Mouse (Mus musculus) stomach, embryonic 16.5 days (tissue): ENCODE measurements around the gene Olfr69. TPM values are rescaled to one million over a fixed set of nuclear protein-coding genes. Genes with fewer than 3 reads are reported as not detected.
"Not testable (repeated sequence)": the region's sequence is repeated elsewhere in the genome, so short reads cannot be mapped to it uniquely, and the experiment has no call there.

ENCODE experiments used
- ATAC-seq: fragments of 200-750 bp; cut with Nextera tagmentation; 2 replicates; pipeline ENCODE4 v1.8.0; 2017; ENCODE audit warnings: moderate number of reproducible peaks, moderate TSS enrichment; ENCODE audit not compliant: insufficient read depth, low FRiP score
- H3K27ac ChIP-seq: fragments of 300-500 bp; sonication (generic); 2 replicates; pipeline ENCODE4 v1.5.1; 2014; ENCODE audit warnings: low read length
- H3K27me3 ChIP-seq: fragments of 300-500 bp; sonication (generic); 2 replicates; pipeline ENCODE4 v1.6.1; 2014; ENCODE audit warnings: low read length, control low read depth, mixed read lengths; ENCODE audit not compliant: control insufficient read depth, insufficient read depth
- H3K36me3 ChIP-seq: fragments of 300-500 bp; sonication (generic); 2 replicates; pipeline ENCODE4 v1.6.1; 2014; ENCODE audit warnings: low read length; ENCODE audit not compliant: control insufficient read depth, insufficient read depth
- H3K4me1 ChIP-seq: fragments of 300-500 bp; sonication (generic); 2 replicates; pipeline ENCODE4 v1.6.1; 2014; ENCODE audit warnings: low read length, control low read depth, mixed read lengths; ENCODE audit not compliant: control insufficient read depth, insufficient read depth
- H3K4me2 ChIP-seq: fragments of 300-500 bp; sonication (generic); 2 replicates; pipeline ENCODE4 v1.6.1; 2014; ENCODE audit warnings: low read depth, low read length, mixed read lengths
- H3K4me3 ChIP-seq: fragments of 300-500 bp; sonication (generic); replicated peaks from 2 replicates; pipeline ENCODE4 v1.5.1; 2014; ENCODE audit warnings: mild to moderate bottlenecking, low read length
- H3K9ac ChIP-seq: fragments of 300-500 bp; sonication (generic); 2 replicates; pipeline ENCODE4 v1.6.1; 2014; ENCODE audit warnings: low read length
- H3K9me3 ChIP-seq: fragments of 300-500 bp; sonication (generic); replicated peaks from 2 replicates; pipeline ENCODE4 v1.6.1; 2016; ENCODE audit warnings: low read length, control low read depth; ENCODE audit not compliant: control insufficient read depth
- WGBS: fragments of 180-500 bp; shearing (Covaris S2); extraction: QIAGEN DNeasy Blood & Tissue Kit; methylation state at CpG from one replicate; pipeline ENCODE4 v1.1.7; 2014; 5-methylcytosine and 5-hydroxymethylcytosine counted together
- polyA plus RNA-seq: library from polyadenylated mRNA; unstranded; fragments of >200 nt; fragmentation: Nextera tagmentation; extraction: Ambion mirVana; gene quantifications from 2 replicates; pipeline ENCODE4 v1.2.1, GENCODE M21; 2015

Gene Olfr69
- polyA plus RNA-seq, 1 experiment from 2014 or later, result not detected

DNA sequence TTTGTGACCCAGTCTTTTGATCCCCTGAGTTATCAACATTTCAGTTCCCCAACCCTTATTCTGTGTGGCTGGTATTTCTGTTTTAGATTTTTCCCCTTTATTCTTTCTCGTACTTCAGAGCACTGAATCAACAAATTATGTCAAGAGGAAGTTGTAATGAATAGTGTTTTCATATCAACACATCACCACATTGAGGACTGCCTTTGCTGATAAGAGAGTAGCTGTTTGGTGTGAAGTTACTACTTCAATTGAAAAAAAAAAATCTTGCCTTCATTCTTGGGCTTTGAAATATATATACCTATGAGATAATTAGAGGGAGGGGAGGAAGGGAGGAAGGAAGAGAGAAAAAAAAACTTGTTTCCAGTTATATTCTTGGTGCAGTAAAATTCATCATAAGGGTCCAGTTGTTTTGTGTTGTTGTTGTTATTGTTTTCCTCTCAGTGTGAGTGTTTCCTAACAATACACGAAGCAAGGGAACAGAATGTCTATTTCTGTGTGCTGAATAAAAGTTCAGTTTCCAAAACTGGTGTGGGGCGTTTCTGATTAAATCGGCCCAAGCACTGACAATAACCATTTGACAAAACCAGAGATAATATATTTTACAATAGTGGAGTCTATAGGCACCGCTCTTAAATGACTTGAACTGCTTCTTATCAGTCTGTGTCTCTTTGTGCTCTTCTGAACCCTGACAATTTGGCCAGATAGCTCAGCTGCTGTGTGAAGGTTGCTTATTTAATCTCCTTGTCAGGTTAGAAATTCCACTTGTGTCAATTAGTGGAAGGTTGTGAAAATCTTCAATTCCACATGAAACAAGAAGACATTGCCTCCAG is 37.8 kb upstream of the Olfr69 start:
- no peak overlapping the region for H3K27ac ChIP-seq
- no peak overlapping the region for H3K4me3 ChIP-seq
- 45% methylated on average over 5 of the region's 5 CpGs for WGBS
- no peaks in the 10 kb centered on the region for H3K27me3 ChIP-seq
- no peaks in the 10 kb centered on the region for H3K36me3 ChIP-seq
- ATAC-seq, result no peak
- no peak overlapping the region for H3K4me2 ChIP-seq
- no peaks in the 10 kb centered on the region for H3K4me1 ChIP-seq
- no peaks in the 10 kb centered on the region for H3K9me3 ChIP-seq
- H3K9ac ChIP-seq, result no peak overlapping the region

DNA sequence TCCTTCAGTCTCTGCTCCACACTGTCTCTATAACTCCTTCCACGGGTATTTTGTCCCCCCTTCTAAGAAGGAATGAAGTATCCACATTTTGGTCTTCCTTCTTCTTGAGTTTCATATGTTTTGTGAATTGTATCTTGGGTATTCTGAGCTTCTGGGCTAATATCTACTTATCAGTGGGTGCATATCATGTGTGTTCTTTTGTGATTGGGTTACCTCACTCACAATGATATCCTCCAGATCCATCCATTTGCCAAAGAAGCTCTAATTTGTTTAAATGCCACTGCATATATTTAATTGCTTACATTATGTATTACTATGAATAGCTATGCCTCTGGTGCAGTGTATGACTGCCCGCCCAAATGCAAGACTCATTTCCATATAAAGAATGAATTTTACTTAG is 36.7 kb upstream of the Olfr69 start:
- H3K27me3 ChIP-seq, H3K27ac ChIP-seq: not testable (repeated sequence)
- WGBS, result 68% methylated on average over 2 of the region's 2 CpGs

DNA sequence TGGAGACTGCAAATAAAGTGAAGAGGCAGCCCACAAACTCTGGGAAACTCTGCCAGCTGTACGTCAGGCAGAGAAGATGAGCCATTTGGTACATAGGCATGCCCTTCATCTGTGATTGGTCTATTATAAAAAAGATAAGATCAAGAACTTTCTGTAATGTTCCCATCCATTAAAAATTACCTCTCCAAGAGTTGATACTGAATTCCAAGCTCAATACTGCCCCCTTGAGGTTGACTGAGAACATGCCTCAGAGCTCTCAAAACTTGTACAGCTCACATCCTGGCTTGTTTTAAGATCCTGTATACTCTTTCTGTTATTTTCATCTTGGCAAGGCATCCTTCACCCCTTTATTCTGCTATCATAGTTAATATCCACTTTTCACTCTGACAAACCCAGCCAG is 35.5 kb upstream of the Olfr69 start:
- H3K27me3 ChIP-seq, result no peaks in the 10 kb centered on the region
- H3K36me3 ChIP-seq, result no peaks in the 10 kb centered on the region
- no peaks in the 10 kb centered on the region for H3K4me1 ChIP-seq
- H3K9ac ChIP-seq, result no peak overlapping the region
- H3K4me2 ChIP-seq, result no peak overlapping the region
- H3K27ac ChIP-seq, result no peak overlapping the region
- no peaks in the 10 kb centered on the region for H3K9me3 ChIP-seq
- no peak for ATAC-seq
- no peak overlapping the region for H3K4me3 ChIP-seq
- WGBS, result 45% methylated on average over 1 of the region's 1 CpGs

More for the DNA sequence above, 36.7 kb upstream of the Olfr69 start:
- not testable (repeated sequence) for H3K36me3 ChIP-seq, ATAC-seq, H3K4me1 ChIP-seq, H3K4me2 ChIP-seq, H3K9me3 ChIP-seq, H3K9ac ChIP-seq, H3K4me3 ChIP-seq

DNA sequence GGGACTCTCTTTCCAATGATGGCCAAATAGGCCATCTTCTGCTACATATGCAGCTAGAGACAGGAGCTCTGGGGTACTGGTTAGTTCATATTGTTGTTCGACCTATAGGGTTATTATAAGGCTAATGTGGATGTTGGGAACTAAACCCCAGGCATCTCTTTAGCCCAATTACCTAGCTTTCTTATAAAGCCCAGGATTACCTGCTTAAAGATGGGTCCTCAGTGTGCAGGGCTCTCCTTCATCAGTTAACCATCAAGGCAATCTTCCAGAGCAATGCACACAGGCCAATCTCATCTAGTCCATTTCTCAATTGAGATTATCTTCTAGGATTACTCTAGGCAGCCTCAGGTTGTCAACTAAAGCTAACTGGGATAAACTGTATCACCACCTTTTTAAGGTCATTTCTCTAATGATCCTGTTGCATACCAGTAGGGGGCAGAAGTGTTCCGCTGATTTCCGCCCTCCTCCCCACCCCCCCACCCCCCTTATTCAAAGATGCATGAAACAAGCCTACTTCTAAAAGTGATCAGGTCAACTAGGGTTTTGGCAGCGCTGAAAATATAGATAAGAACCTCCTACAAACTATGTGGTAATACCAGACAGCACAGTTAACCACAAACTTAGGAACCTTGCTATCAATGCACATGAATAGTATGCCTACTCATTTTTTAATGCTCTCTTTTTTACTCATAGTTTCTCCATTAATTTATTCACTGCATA is 21.4 kb upstream of the Olfr69 start:
- ATAC-seq, result no peak
- Histone ChIP-seq H3K9me3 (no peaks in the 10 kb centered on the region), H3K4me3 (no peak overlapping the region), H3K9ac (no peak overlapping the region), H3K4me1 (no peaks in the 10 kb centered on the region), H3K4me2 (no peak overlapping the region), H3K36me3 (no peaks in the 10 kb centered on the region), H3K27ac (no peak overlapping the region), H3K27me3 (no peaks in the 10 kb centered on the region)
- 24% methylated on average over 4 of the region's 4 CpGs for WGBS

- H3K9me3 ChIP-seq, result no peaks in the 10 kb centered on the region
- H3K9ac ChIP-seq, result no peak within 1 kb of the TSS
- H3K36me3 ChIP-seq, result no peaks in the 10 kb centered on the region
- no peak for ATAC-seq
- H3K27ac ChIP-seq, result no peak within 1 kb of the TSS
- WGBS, result 71% methylated on average over 3 of the region's 3 CpGs
- H3K4me1 ChIP-seq, result no peaks in the 10 kb centered on the region
- no peak within 1 kb of the TSS for H3K4me3 ChIP-seq
- no peak within 1 kb of the TSS for H3K4me2 ChIP-seq
- no peaks in the 10 kb centered on the region for H3K27me3 ChIP-seq
Measured at GRCm38 (mm10) chr7:103791721-103792120, 20.3 kb upstream of the Olfr69 start, which contains the start of gene Olfr67. TSS of gene Olfr67 (minus strand) at chr7:103791821.

DNA sequence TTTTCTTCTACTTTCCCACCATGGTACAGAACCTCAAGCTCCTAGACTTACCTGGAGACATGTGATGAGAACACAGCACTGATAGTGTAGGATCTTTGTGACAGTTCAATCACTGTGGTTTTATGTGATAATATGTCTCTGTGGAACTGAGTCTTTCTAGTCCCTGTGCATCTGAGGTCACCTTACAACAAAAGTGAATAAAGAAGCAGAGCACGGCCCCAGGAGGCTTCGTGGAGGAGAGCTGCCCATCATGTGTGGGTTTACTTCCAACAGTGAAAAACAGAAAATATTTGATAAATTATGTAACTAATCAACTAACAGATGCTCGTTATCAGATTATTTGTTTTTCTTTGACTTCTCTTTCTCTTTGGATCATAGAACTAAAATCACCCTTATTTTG is 8.2 kb upstream of the Olfr69 start, which contains the start of gene Olfr68:
Olfr68 (minus strand) TSS at position 101 of the 400 bp plus-strand sequence.
- H3K4me1 ChIP-seq, result no peaks in the 10 kb centered on the region
- no peak within 1 kb of the TSS for H3K27ac ChIP-seq
- H3K27me3 ChIP-seq, result no peaks in the 10 kb centered on the region
- H3K4me2 ChIP-seq, result no peak within 1 kb of the TSS
- WGBS, result 63% methylated on average over 3 of the region's 3 CpGs
- no peak for ATAC-seq
- no peak within 1 kb of the TSS for H3K9ac ChIP-seq
- H3K4me3 ChIP-seq, result no peak within 1 kb of the TSS
- H3K9me3 ChIP-seq, result no peaks in the 10 kb centered on the region
- no peaks in the 10 kb centered on the region for H3K36me3 ChIP-seq

DNA sequence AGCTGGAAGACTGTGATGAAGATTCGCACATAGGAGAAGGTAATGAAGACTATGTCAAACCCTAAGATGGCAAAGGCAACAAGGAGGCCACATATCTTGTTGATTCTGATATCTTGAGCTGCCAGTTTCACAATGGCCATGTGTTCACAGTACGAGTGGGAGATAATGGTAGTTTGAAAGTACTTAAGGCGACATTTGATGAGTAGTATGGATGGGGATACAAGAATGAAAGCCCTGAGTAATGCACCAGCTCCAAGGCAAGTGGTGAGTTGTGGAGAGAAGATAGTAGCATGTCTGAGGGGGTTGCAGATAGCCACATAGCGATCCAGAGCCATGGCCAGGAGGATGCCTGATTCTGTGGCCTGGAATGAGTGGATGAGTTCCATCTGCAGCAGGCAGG is 6.3 kb upstream of the Olfr69 start:
- H3K4me3 ChIP-seq, H3K4me2 ChIP-seq, H3K27me3 ChIP-seq, H3K9me3 ChIP-seq, H3K9ac ChIP-seq, H3K36me3 ChIP-seq, H3K4me1 ChIP-seq, H3K27ac ChIP-seq, ATAC-seq: not testable (repeated sequence)
- 66% methylated on average over 4 of the region's 4 CpGs for WGBS

- not testable (repeated sequence) for H3K9me3 ChIP-seq, H3K9ac ChIP-seq, H3K4me1 ChIP-seq, H3K4me2 ChIP-seq, H3K36me3 ChIP-seq, H3K27me3 ChIP-seq, H3K27ac ChIP-seq, ATAC-seq, H3K4me3 ChIP-seq
- WGBS, result 83% methylated on average over 5 of the region's 6 CpGs
Measured at GRCm38 (mm10) chr7:103767687-103768086, 3.7 kb downstream of the Olfr69 start.

DNA sequence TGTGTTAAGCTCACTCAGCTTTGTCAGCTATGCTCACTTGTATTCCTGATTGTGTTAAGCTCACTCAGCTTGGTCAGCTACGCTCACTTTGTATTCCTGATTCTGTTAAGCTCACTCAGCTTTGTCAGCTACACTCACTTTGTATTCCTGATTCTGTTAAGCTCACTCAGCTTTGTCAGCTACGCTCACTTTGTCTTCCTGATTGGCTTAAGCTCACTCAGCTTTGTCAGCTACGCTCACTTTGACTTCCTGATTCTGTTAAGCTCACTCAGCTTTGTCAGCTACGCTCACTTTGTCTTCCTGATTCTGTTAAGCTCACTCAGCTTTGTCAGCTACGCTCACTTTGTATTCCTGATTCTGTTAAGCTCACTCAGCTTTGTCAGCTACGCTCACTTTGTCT is 9.2 kb downstream of the Olfr69 start:
- ATAC-seq, H3K4me3 ChIP-seq, H3K9me3 ChIP-seq, H3K27me3 ChIP-seq, H3K4me2 ChIP-seq, H3K27ac ChIP-seq, H3K9ac ChIP-seq, H3K4me1 ChIP-seq, H3K36me3 ChIP-seq: not testable (repeated sequence)
- 80% methylated on average over 6 of the region's 6 CpGs for WGBS
